Mouse (Mus musculus): ENCODE measurements around the gene Kif2c.
"Not testable (repeated sequence)": the region's sequence is repeated elsewhere in the genome, so short reads cannot be mapped to it uniquely, and the experiment has no call there.

Kif2c gene

DNA sequence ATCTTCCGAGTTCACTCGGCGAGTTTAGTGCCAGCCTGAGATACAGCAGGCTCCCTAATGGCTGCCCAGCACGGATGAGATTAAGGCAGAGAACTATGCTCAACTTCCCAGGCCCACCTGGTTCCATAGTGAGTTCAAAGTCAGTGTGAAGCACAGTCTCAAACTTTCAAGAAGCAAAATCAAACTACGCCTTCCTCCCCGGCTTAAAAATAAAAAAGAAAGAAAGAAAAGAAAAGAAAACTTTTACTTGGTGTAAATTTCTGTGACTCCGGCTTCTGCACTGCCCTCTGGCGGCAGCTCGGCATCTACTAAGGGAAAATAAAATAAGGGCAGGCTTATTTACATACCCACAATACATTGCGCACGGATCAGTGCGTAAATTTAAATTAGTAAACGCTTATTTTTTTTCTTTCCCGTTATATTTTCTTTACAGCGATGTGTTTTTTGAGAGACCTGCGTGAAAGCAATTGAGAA is 7.0 kb upstream of the Kif2c start:
- peak; percentile 88 for DNase-seq (ENCODE audit: low spot score)

DNA sequence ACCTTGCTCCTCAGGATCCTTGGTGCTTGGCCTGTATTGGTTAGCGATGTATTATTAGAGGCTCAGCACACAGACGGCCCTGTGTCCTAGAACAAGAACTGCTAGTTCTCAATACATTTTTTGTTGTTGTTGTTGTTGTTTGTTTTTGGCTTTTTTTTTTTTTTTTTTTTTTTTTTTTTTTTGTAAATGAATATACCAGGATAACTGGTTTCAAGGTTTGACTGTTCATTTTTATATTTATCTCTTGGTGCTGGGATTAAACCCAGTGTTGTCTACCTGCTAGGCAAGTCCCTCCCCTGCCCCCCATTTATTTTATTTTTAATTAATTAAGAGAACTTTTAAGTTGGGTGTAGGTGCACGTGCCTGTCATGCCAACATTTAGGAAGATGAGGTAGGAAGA is 6.5 kb upstream of the Kif2c start:
- DNase-seq (ENCODE audit: low spot score), result no peak

DNA sequence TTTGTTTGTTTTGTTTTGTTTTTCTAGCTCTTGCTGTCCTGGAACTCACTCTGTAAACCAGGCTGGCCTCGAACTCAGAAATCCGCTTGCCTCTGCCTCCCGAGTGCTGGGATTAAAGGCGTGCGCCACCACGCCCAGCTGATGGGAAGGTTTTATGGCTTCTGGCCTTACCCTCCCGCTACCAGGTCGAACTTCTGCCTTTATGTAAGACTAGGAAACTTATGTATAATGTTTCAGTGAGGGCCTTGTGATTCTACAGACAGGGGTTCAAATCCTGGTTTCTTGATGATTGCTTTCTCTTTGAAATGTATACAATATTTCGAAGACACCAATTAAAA is 289 bp upstream of the Kif2c start:
- not testable (repeated sequence) for DNase-seq (ENCODE audit: low spot score)

DNA sequence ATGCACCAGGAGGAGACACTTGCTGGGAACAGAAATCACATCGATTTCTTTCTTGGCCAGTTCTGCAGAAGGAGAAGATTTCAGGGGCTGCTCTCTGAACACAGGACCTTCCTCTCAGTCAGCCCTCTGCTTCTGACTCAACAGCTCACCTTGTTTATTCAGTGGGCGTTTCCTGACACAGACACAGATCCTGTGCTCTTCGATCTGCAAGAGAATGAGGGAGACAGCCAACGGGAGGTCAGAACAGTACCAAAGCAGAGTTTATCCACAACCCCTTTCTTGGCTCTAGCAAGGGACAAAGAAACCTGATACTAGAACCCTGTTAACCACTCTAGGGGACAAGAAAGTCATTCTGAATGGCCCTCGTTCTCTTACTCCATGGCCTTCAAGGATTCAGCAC is 12.5 kb downstream of the Kif2c start:
- DNase-seq (ENCODE audit: low spot score), result no peak

DNA sequence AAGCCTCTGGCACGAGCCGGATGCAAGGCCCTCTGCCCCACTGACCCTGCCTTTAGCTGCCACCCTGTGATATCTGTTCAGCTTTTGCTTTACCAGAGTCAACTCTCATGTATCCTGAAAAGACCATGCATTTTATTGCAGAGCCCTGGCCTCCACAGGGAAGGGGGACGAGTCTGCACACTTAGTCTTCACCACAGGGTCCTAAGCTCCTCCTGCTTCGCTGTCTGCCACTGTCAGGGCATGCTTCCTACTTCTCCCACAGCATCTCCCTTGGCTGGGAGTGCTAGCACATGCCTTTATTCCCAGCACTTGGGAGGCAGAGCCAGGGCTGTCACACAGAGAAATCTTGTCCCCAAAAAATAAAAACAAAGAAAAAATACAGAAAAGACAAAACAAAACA is 21.3 kb downstream of the Kif2c start:
- DNase-seq (ENCODE audit: low spot score), result no peak

DNA sequence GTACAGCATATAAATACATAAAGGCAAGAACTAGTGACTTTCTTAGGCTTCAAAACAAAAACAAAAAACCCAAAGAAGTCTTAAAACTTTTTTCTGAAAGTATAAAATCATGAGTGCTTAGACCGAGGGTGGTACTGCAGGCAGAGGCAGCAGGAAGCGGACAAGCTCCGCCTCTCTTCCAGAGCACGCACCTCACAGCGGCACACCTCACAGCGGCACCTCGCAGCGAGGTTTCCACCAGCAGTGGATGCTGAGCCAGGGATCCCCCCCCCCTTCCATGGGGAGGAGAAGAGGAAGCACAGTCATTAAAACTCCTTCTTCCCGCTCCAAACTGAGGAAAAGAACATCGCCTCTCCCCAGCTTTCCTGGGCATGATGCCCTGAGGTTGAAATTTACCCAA is 22.8 kb downstream of the Kif2c start:
- no peak for DNase-seq (ENCODE audit: low spot score)

DNA sequence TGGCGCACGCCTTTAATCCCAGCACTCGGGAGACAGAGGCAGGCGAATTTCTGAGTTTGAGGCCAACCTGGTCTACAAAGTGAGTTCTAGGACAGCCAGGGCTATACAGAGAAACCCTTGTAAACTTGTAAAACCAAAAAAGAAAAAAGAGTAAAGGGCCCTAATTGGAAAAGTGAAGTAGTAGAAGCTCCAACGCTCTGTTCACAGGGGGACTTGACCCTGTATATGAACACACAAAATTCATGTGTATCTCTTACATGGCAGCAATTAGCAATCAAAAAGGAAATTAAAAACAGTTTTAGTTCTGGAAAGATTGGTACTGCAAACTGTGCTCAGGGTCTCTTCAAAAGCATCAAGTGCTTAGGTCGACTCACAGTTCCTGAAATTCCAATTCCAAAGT is 26.1 kb downstream of the Kif2c start:
- DNase-seq (ENCODE audit: low spot score), result no peak

DNA sequence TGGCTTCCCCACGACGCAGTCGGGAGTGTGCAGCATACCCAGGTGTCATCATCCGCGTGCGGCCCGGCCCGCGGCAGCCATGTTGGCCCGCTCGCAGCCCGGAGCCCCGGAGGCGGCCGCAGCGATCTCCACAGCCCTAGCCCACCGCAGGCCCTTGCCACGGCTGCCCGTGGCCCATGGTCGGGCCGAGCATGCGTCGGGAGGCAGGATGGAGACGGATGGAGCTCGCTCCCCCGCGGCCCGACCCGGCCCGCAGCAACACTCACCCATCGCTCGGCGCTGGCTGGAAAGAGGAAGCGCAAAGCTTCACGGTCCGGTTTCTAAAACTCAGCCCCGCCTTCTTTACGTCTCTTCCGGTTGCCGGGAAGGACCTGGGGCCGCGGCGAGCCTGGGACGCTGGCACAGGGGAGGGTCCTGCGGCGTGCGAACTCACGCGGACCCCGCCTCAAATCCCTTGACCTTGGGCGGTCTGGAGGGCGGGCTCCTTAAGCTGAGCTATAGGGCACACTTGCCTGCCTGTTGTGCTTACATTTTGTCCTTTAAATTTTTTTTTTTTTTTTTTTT is 26.6 kb downstream of the Kif2c start, which contains the start of gene Rps8:
TSS of gene Rps8 (minus strand) at position 452 of the 564 bp plus-strand sequence.
- no peak for DNase-seq (ENCODE audit: low spot score)

DNA sequence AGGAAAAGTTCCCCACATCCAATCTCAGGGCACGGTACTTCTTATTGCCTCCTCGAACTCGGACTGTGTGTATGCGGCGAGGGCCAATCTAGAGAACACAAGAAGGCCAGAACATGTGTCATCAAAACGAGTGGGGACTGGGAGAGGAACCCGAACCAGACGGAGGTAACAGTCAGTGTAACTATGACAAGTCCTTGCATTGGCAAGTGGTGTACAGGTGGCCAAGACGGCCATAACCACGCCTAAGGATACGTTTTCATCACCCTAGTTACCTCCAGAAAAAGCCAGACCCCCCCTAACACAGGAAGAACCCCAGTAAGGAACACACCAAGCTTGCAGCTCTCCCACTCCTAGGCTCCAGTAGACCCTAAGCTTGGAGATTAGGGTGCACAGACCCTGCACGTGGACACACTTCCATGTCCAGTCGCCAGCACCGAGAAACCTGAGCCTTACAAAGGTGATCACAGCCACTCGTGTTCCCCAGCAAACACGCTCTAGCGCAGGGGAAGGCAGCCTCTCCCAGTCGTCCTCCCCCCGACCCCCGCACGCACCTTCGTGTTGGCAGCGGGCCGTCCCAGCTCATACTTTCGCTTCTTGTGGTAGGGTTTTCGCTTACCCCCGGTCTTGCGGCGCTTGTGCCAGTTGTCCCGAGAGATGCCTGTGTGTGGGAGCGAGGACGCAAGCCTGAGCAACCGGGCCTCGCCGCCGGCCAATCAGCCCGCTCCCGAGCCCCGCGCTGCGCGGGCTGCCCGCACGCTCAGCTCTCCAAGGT is 27.2 kb downstream of the Kif2c start:
- no peak for DNase-seq (ENCODE audit: low spot score)

DNA sequence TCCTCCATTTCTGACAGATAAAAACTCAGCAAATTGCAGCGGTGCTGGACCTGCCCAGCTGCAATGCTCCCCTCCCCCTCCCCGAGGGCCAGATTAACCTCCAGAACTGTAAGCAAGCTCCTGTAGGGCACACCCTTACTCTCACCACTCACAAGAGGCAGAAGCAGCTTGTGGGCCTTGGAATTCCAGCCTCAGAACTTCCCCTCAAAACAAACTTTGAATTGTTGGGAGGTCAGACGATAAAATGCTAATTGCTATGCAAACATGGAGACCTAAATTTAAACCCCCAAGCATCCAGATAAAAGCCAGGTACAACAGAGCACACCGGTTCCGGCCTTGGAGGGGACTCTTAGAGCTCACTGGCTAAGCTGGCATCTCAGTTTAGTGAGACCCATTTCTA is 29.7 kb downstream of the Kif2c start:
- no peak for DNase-seq (ENCODE audit: low spot score)

DNA sequence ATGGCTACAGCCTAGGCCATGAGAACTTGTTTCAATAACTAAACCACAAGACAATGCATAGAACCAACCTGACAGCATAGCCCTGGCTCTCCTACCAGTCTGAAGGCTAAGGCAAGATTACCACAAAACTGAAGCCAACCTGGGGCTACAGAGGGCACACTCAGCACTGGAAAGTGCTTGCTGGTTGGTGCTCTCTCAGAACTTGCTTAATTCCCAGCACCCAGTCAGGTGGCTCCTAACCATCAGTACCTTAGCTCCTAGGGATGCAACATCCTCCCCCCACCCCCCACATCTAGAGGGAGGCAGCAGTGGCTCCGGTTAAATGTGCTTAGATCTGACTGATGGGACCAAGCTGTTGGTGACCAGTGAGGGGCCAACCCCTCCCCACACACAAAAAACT is 31.0 kb downstream of the Kif2c start:
- DNase-seq (ENCODE audit: low spot score), result no peak

DNA sequence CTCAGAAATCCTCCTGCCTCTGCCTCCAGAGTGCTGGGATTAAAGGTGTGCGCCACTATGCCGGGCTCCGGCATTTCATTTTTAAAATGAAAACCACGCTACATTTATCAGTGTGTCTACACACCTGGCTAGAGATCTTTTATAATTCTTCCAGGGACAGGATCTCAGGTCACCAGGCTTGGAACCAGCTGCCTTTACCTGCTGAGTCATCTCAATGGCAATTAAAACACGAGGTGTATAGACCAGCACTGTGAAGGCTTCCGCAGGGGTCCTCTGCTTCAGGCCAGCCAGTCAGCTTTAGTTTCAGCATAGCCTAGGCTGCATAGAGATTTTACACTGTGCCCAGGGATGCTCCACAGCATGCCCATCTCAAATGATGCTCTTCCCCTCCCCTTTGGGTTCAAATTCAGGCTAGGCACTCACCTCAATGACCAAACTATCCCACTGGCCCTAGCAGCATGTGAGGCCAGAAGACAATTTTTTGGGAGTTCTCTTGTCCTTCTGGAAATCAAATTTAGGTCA is 32.2 kb downstream of the Kif2c start:
- DNase-seq (ENCODE audit: low spot score), result no peak

DNA sequence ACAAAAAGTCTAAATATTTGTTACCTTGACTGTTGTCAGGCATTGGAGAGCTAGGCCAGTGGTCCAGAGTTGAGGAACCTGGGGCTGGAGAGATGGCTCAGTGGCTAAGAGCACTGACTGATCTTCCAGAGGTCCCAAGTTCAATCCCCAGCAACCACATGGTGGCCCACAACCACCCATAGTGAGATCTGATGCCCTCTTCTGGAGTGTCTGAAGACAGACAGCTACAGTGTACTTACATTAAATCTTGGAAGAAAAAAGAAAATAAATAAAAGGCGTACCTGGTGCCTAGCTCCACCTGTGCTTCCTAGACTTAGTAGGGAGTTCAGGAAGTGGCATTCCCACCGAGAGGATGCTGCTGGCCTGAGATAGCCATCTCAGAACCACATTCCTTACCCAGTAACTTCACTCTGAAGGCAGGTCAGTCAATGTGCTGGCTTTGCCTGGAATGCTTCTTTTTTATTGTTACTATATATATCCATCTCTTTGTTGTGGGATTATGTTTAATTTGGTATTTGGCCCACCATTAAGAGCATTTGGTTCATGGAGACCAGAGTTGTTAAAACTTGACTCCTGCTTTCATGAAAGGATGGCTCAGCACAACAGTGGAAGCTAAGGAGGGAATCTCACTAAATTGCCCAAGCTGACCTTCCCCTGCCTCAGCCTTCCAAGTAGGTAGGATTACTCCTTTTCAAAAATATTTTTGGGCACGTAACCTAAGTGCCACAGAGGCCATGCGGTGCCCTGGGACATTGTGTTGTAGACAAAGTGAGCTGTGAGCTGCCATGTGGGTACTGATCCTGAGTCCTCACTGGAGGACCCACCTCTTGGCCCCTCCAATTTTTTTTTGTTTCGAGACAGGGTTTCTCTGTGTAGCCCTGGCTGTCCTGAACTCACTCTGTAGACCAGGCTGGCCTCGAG is 32.9 kb downstream of the Kif2c start:
- no peak for DNase-seq (ENCODE audit: low spot score)

DNA sequence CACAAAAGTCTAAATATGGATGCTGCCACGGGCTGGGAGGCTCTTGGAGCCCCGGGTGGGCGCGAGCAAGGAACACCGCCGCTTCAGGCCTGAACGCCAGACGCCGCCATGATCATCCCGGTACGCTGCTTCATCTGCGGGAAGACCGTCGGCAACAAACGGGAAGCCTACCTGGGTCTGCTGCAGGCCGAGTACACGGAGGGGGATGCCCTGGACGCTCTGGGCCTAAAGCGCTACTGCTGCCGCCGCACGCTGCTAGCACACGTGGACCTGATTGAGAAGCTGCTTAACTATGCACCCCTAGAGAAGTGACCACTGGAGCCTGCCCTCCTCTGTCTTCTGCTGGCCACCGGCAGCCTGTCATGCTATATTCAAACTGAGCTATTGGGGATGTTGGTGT is 33.6 kb downstream of the Kif2c start:
- no peak for DNase-seq (ENCODE audit: low spot score)

DNA sequence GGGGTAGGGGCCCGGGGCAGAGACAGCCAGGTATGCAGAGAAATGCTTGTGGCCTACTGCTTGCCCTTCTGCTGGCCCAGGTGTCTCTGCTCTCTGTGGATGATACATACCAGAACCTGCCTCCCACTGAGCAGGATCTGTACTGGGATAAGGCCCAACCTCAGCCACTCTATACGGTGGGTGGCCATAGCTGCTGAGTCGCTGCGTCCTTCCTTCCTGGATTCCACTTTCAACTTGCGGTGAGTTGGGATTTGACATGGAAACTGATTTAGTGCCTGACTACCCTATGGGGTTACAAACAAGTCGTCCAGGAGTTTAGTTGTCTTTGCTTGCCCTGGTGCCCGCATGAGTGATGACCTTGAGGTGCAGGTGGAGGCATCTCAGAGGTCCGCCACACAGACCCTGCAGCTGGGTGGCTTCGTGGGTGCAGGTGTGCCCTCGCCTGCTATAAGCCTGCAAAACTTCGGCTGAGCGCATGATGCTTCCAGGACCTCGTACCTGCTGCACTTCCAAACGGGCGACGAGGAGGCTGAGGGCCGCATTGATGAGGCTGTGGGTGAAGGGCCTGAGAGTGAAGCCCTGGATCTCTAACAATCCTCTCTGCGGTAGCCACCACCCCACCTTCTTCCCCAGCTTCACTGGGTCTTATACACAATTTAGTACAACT is 34.3 kb downstream of the Kif2c start:
- DNase-seq (ENCODE audit: low spot score), result no peak

DNA sequence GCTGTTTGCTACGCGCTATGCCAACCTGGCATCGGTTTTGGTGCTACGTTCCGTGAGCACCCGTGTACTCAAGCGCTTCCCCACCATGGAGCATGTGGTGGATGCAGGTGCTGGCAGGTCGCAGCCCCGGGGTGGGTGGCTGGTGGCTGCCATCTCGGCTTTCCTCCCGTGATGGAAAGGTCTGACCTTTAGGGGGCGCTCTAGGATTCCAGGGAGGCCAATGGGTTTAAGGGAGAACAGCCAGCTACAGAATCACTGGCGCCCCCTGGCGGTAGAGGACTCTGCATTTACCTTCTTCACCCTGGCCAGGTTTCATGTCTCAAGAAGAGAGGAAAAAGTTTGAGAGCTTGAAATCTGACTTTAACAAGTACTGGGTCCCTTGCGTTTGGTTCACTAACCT is 36.3 kb downstream of the Kif2c start:
- no peak for DNase-seq (ENCODE audit: low spot score)

DNA sequence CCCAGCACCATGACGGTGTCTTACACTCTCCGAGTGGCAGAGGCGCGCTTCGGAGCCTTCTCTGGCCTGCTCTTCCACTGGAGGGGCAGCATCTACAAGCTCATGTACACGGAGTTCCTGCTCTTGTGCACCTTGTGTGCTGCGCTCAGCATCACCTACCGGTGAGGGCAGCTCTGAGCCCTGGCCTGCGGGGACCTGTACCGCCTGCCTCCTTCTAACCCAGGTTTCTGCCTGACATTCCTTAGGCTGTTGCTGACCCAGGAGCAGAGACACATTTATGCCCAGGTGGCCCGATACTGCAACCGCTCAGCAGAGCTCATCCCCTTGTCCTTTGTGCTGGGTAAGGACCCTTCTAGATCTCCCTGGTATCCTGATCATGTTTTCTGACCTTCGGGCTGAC is 37.2 kb downstream of the Kif2c start:
- DNase-seq (ENCODE audit: low spot score), result no peak

DNA sequence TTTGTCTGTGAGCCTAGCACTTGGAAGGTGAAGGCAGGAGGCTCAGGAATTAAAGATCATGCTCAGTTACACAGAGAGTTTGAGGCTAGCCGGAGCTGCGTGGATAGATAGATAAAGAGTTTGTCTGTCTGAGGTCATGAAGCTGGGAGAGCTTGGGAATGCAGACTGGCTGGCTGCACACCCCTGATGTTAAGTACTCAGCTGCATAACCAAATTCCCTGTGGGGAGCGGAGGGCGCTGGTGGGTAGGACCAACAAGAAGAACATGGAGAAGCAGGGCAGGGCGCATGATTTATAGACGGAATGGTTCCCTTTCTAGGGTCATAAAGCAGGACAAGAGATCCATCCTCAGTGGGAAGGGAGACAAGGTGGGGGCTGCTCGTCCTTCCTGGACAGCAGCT is 39.4 kb downstream of the Kif2c start:
- DNase-seq (ENCODE audit: low spot score), result no peak

DNA sequence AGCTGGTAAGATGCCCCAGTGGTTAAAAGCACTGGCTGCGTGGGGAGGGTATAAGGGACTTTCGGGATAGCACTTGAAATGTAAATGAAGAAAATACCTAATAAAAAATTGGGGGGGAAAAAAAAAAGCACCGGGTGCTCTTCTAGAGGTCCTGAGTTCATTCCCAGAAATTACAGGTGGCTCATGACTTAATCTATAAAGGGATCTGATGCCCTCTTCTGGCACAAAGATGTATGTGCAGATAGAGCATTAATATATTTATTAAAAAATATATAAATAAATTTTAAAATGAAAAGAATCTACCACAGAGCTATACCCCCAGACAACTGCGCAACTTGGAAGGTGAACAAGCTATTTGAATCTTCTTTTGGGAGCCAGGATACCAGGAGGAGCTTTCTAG is 41.8 kb downstream of the Kif2c start:
- DNase-seq (ENCODE audit: low spot score), result no peak

DNA sequence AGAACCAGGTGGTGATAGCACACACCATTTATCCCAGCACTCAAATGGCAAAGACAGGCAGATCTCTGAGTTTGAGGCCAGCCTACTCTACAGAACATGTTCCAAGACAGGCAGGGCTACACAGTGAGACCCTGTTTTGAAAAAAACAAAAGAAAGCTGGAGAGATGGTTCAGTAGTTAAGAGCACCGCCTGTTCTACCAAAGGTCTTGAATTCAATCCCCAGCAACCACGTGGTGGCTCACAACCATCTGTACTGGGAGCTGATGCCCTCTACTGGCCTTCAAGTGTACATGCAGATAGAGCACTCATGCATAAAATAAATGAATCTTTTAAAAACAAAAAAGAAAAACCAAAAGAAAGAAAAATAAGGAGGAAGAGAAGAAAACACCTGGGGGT is 43.2 kb downstream of the Kif2c start:
- no peak for DNase-seq (ENCODE audit: low spot score)

DNA sequence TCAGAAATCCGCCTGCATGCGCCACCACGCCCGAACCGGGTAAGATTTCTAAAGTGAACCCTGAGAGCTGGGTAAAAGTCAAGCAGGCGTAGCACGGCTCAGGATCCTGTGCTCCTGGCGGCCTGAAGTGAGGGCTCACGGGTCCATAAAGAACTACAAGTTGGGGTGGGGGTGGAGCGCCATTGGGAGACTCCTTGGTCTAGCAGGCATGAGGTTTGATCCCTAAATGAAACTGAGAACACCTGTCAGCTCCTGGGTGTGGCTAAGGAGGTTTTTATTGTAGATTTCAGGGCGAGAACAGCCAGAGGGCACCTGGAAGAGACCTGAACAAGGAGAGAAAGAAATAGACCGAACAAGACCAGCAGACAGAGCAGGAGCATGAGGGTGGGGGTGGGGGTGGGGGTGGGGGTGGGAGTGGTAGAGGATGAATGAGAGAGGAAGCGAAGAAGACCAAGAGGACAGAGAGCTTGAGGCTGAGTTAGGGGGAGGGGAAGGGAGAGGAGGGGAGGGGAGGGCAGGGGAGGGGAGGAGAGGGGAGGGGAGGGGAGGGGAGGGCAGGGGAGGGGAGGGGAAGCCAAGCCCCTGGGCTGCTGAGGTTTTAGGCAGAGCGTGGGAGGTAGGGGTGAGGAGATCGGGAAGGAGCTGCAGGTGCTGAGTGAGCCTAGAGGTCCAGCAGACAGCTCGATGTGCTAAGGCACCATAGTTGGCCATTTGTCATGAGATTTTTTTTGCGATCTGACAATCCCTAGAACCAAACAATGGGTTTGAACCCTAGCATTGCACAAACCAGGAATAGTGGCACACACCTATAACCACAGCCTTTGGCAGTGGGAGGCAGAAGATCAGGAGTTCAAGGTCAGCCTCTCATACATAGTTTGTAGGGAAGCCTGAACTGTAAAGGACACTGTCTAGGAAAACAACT is 43.9 kb downstream of the Kif2c start:
- no peak for DNase-seq (ENCODE audit: low spot score)
